9 mouse cellular contexts compared by ENCODE assay signal in genomic region chr17:24473612-24474275, GRCm38 (mm10). TPM values are rescaled to one million over a fixed set of nuclear protein-coding genes. Genes with fewer than 3 reads are reported as not detected.
A peak's percentile ranks its signal among the peaks of the same experiment; 100 is the strongest.
DNase-seq lines count a peak whose midpoint lies in the region; ATAC-seq and TF ChIP-seq lines count a peak whose summit lies in the region.
"Had no signal": no experiment of that assay in that cellular context is flagged by ENCODE, and none has a peak within 500 bp of the region (broad histone marks: within the 10 kb centered on the region; RNA-seq: fewer than 3 reads in every experiment).

Gene Bricd5 (plus strand): TSS chr17:24473884.

- no peaks in the 10 kb centered on the region for H3K27me3 ChIP-seq in kidney, postnatal 0 days (ENCODE audit: insufficient read depth, low read length)
- H3K27me3 ChIP-seq in forebrain, embryonic 13.5 days: no peaks in the 10 kb centered on the region
- H3K27me3 ChIP-seq in limb, embryonic 11.5 days (ENCODE audit: control insufficient read depth, insufficient read depth, low read length): no peaks in the 10 kb centered on the region

- H3K9me3 ChIP-seq in kidney, postnatal 0 days (replicated peaks; ENCODE audit: low read length): no peaks in the 10 kb centered on the region
- no peaks in the 10 kb centered on the region for H3K9me3 ChIP-seq in forebrain, embryonic 13.5 days (replicated peaks)
- no peaks in the 10 kb centered on the region for H3K9me3 ChIP-seq in limb, embryonic 11.5 days (ENCODE audit: control insufficient read depth, low read length)

- H3K4me2 ChIP-seq in kidney, postnatal 0 days (ENCODE audit: low read length): 0 out of 2 replicates have a peak within 1 kb of the TSS, but pooled peaks have one; percentile 95
- peak within 1 kb of the TSS; percentile 99 for H3K4me2 ChIP-seq in forebrain, embryonic 13.5 days
- no peak within 1 kb of the TSS for H3K4me2 ChIP-seq in limb, embryonic 11.5 days (ENCODE audit: low read depth, severe bottlenecking)

- no peak for TF ChIP-seq CTCF in kidney, postnatal 0 days (IDR thresholded peaks at IDR 0.05; ENCODE audit: low read depth)
- no peak for TF ChIP-seq CTCF in olfactory bulb, adult 2 months (IDR thresholded peaks at IDR 0.05; ENCODE audit: insufficient read depth, low read depth, low read length)

- H3K9ac ChIP-seq in kidney, postnatal 0 days (ENCODE audit: low read depth, low read length): no peak within 1 kb of the TSS
- peak within 1 kb of the TSS; percentile 12; the same call in 1 of the 2 replicates for H3K9ac ChIP-seq in forebrain, embryonic 13.5 days
- H3K9ac ChIP-seq in limb, embryonic 11.5 days (ENCODE audit: low read length): no peak within 1 kb of the TSS

- H3K36me3 ChIP-seq in kidney, postnatal 0 days (ENCODE audit: insufficient read depth, low read length): peaks cover 29% of the 10 kb centered on the region
- peaks cover 56% of the 10 kb centered on the region for H3K36me3 ChIP-seq in forebrain, embryonic 13.5 days (ENCODE audit: poor library complexity, severe bottlenecking)
- H3K36me3 ChIP-seq in limb, embryonic 11.5 days (ENCODE audit: control insufficient read depth, insufficient read depth, low read length): peaks cover 21% of the 10 kb centered on the region

- H3K4me1 ChIP-seq in kidney, postnatal 0 days (replicated peaks; ENCODE audit: insufficient read depth, low read length): peaks cover 31% of the 10 kb centered on the region
- H3K4me1 ChIP-seq in forebrain, embryonic 13.5 days: peaks cover 38% of the 10 kb centered on the region
- peaks cover 17% of the 10 kb centered on the region for H3K4me1 ChIP-seq in limb, embryonic 11.5 days (ENCODE audit: control insufficient read depth, insufficient read depth, low read length)
- H3K4me1 ChIP-seq in olfactory bulb, adult 2 months (ENCODE audit: control insufficient read depth, insufficient read depth, low read length): peaks cover 44% of the 10 kb centered on the region

- no peak for ATAC-seq in kidney, postnatal 0 days (replicated peaks; ENCODE audit: low FRiP score, low read depth)
- no peak for ATAC-seq in forebrain, embryonic 13.5 days
- no peak for ATAC-seq in limb, embryonic 11.5 days (ENCODE audit: insufficient number of reproducible peaks, low FRiP score, low TSS enrichment, low read depth)

- H3K4me3 ChIP-seq in kidney, postnatal 0 days (replicated peaks; ENCODE audit: low read depth, low read length): no peak within 1 kb of the TSS
- no peak within 1 kb of the TSS for H3K4me3 ChIP-seq in forebrain, embryonic 13.5 days
- H3K4me3 ChIP-seq in limb, embryonic 11.5 days (ENCODE audit: low read depth, low read length): no peak within 1 kb of the TSS
- peak within 1 kb of the TSS; percentile 19; the same call in 1 of the 2 replicates for H3K4me3 ChIP-seq in olfactory bulb, adult 2 months (ENCODE audit: insufficient read depth, low read depth, low read length)

- 55% methylated on average over 6 of the region's 6 CpGs for WGBS in kidney, postnatal 0 days
- WGBS in forebrain, embryonic 13.5 days: 82% methylated on average over 6 of the region's 6 CpGs
- 88% methylated on average over 6 of the region's 6 CpGs for WGBS in limb, embryonic 11.5 days
- WGBS in olfactory bulb, adult 2 months: 77% methylated on average over 6 of the region's 6 CpGs

- DNase-seq in kidney, postnatal 0 days (ENCODE audit: low spot score): peak; percentile 73
- DNase-seq in kidney, adult 8-10 months: no peak
- no peak for DNase-seq in limb, embryonic 11.5 days (ENCODE audit: low spot score)
- no peak for DNase-seq in ovary, adult 18-20 months (ENCODE audit: low spot score)
- DNase-seq in urinary bladder, adult 18-20 months (ENCODE audit: low spot score in 2 of 2): no peak
- DNase-seq: lung, postnatal 10 days; spleen, adult 18-20 months had no signal

- peak within 1 kb of the TSS; percentile 68 for H3K27ac ChIP-seq in kidney, postnatal 0 days
- H3K27ac ChIP-seq in forebrain, embryonic 13.5 days: no peak within 1 kb of the TSS; the same call in 1 of the 2 replicates
- peak within 1 kb of the TSS; percentile 26; the same call in 1 of the 2 replicates for H3K27ac ChIP-seq in limb, embryonic 11.5 days (replicated peaks; ENCODE audit: low read depth, low read length)
- peak within 1 kb of the TSS; percentile 75 for H3K27ac ChIP-seq in olfactory bulb, adult 2 months (ENCODE audit: insufficient read depth, low read depth, low read length)

- no peak for TF ChIP-seq POLR2A in olfactory bulb, adult 2 months (IDR thresholded peaks at IDR 0.05; ENCODE audit: insufficient read depth, low read depth, low read length)

RNA-seq across cellular contexts. Expression of gene Bricd5, which starts in this region (rescaled TPM):
- polyA plus RNA-seq in kidney, postnatal 0 days (2015; fragmentation: Nextera tagmentation; extraction: Ambion mirVana): 1.2 and 1.6 TPM in 2 replicates
- 0.26 TPM in 1 of 2 replicates, not detected in the other for polyA plus RNA-seq in forebrain, embryonic 13.5 days (2015; fragmentation: Nextera tagmentation; extraction: Ambion mirVana)
- polyA plus RNA-seq in limb, embryonic 11.5 days (2014; fragmentation: Nextera tagmentation; extraction: Ambion mirVana): 0.21 and 0.51 TPM in 2 replicates
- not detected in 2 replicates for polyA plus RNA-seq in olfactory bulb, adult 2 months (2012; ENCODE audit: insufficient read depth, insufficient read length, low replicate concordance, missing spikeins)
